Mouse (Mus musculus) MEL (cell line): ENCODE measurements around the gene Ppp1r27.

ENCODE experiments used
- CTCF ChIP-seq, 3 experiments: IDR thresholded peaks in 2 of 3; conservative IDR thresholded peaks in 1 of 3; 2 replicates each; pipeline ENCODE4 v1.5.1; 2011 to 2012; ENCODE audit warnings: low read length in 3 of 3, low read depth in 2 of 3, mild to moderate bottlenecking in 2 of 3, improper control_type of control experiment in 1 of 3, inconsistent platforms in 1 of 3, mixed read lengths in 1 of 3, moderate library complexity in 1 of 3; ENCODE audit not compliant: control insufficient read depth in 1 of 3, insufficient read depth in 1 of 3, poor library complexity in 1 of 3, severe bottlenecking in 1 of 3
- EP300 ChIP-seq, 2 experiments: IDR thresholded peaks; 2 replicates each; pipeline ENCODE4 v1.6.1; 2011; ENCODE audit warnings: improper control_type of control experiment in 2 of 2, low read length in 2 of 2, low read depth in 1 of 2, mild to moderate bottlenecking in 1 of 2
- SMC3 ChIP-seq: IDR thresholded peaks from 2 replicates; pipeline ENCODE4 v1.6.1; 2011; ENCODE audit warnings: low read depth, low read length, improper control_type of control experiment

GRCm38 (mm10) chr11:120576365-120576981 is 25.5 kb upstream of the Ppp1r27 start:
- TF ChIP-seq EP300 (IDR thresholded peaks at IDR 0.05; ENCODE audit: low read depth in 1 of 2, low read length in 2 of 2): no peak
- TF ChIP-seq SMC3: no peak; the same call in 1 of the 2 replicates
- TF ChIP-seq CTCF (IDR thresholded peaks at IDR 0.05 in 2 of 3, conservative IDR thresholded peaks at IDR 0.05 in 1 of 3; ENCODE audit: control insufficient read depth in 1 of 3, insufficient read depth in 1 of 3, low read depth in 2 of 3, low read length in 3 of 3, poor library complexity in 1 of 3, severe bottlenecking in 1 of 3): no peak
